8 mouse cellular contexts compared by ENCODE assay signal in the genomic region with DNA sequence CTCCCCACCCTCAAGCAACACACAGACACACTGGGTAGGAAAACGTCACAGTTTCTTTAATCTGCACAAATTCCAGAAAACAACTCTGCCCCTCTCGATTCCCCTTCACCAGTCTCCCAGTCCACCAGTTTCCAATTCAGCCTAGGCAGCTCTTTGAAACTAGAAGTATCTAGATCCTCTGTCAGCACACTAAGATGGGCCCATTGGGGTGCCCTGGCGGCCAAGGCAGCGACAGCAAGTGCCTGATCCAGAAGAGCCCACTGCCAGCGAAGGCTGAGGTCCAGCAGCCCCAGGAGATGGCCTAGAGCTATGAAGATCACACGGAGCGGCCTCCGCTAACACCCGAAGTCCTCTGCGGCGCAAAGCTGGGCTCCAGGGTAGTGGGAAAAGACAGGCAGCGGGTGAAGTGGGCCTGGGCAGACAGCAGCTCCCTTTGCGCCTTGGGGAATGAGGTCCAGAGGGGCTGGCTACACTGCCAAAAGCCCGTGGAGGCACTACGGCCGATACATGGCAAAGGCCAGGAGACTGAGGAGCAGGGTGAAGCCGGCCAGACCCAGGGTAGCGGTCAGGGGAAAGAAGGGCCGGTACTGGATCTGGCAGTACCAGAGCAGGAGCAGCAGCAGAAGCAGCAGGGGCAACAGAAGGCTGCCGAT. TPM values are rescaled to one million over a fixed set of nuclear protein-coding genes. Genes with fewer than 3 reads are reported as not detected.
DNase-seq lines count a peak whose midpoint lies in the region; ATAC-seq and TF ChIP-seq lines count a peak whose summit lies in the region.

No protein-coding gene starts in this region.

- H3K27ac ChIP-seq in kidney, embryonic 14.5 days (ENCODE audit: low read depth, low read length), result peak overlapping the region; percentile 49
- peak overlapping the region; percentile 86 for H3K27ac ChIP-seq in bone marrow, adult 2 months (ENCODE audit: control insufficient read depth, insufficient read depth, low read depth, low read length, poor library complexity)
- H3K27ac ChIP-seq in forebrain, embryonic 13.5 days, result peak overlapping the region; percentile 78
- H3K27ac ChIP-seq in liver, embryonic 16.5 days (ENCODE audit: low read length), result peak overlapping the region; percentile 89

- peak overlapping the region; percentile 90 for H3K9ac ChIP-seq in kidney, embryonic 14.5 days (ENCODE audit: low read depth, low read length)
- H3K9ac ChIP-seq in forebrain, embryonic 13.5 days, result peak overlapping the region; percentile 92
- peak overlapping the region; percentile 92 for H3K9ac ChIP-seq in liver, embryonic 16.5 days (ENCODE audit: low read depth, low read length)

- DNase-seq in kidney, postnatal 4 days, result no peak
- DNase-seq in layer of hippocampus, adult 18-20 months (ENCODE audit: low spot score in 2 of 2), result no peak
- DNase-seq in ovary, adult 18-20 months (ENCODE audit: low spot score), result no peak

- no peaks in the 10 kb centered on the region for H3K27me3 ChIP-seq in kidney, embryonic 14.5 days (ENCODE audit: control insufficient read depth, insufficient read depth, low read length)
- H3K27me3 ChIP-seq in forebrain, embryonic 13.5 days, result peaks cover 12% of the 10 kb centered on the region
- H3K27me3 ChIP-seq in liver, embryonic 16.5 days (ENCODE audit: control insufficient read depth, insufficient read depth, low read depth, low read length), result no peaks in the 10 kb centered on the region

- peak overlapping the region; percentile 68 for H3K4me3 ChIP-seq in kidney, embryonic 14.5 days (ENCODE audit: low read length)
- H3K4me3 ChIP-seq in bone marrow, adult 2 months (replicated peaks; ENCODE audit: control insufficient read depth, low read depth, low read length), result peak overlapping the region; percentile 87
- H3K4me3 ChIP-seq in forebrain, embryonic 13.5 days, result peak overlapping the region; percentile 94
- H3K4me3 ChIP-seq in liver, embryonic 16.5 days (ENCODE audit: low read depth, low read length), result peak overlapping the region; percentile 94

- H3K4me2 ChIP-seq in kidney, embryonic 14.5 days (replicated peaks; ENCODE audit: low read depth, low read length), result peak overlapping the region; percentile 52
- H3K4me2 ChIP-seq in forebrain, embryonic 13.5 days, result peak overlapping the region; percentile 97
- peak overlapping the region; percentile 96 for H3K4me2 ChIP-seq in liver, embryonic 16.5 days (ENCODE audit: low read depth, low read length)

- 0 out of 2 replicates have a peak, but pooled peaks have one; percentile 1 for ATAC-seq in kidney, embryonic 14.5 days (ENCODE audit: low FRiP score, low TSS enrichment)
- ATAC-seq in forebrain, embryonic 13.5 days, result peak; percentile 1; the same call in 1 of the 2 replicates
- no peak for ATAC-seq in liver, embryonic 16.5 days (ENCODE audit: low read depth)
- ATAC-seq in megakaryocyte progenitor cell, adult 5-6 weeks (replicated peaks; ENCODE audit: poor library complexity), result no peak

- WGBS in kidney, embryonic 14.5 days, result 58% methylated on average over 20 of the region's 20 CpGs
- 72% methylated on average over 20 of the region's 20 CpGs for WGBS in bone marrow, adult 2 months
- WGBS in forebrain, embryonic 13.5 days, result 54% methylated on average over 20 of the region's 20 CpGs
- WGBS in liver, embryonic 16.5 days (ENCODE audit: insufficient replicate concordance), result 57% methylated on average over 20 of the region's 20 CpGs

- TF ChIP-seq POLR2A in bone marrow, adult 2 months (IDR thresholded peaks at IDR 0.05; ENCODE audit: borderline replicate concordance, control insufficient read depth, low read depth, low read length), result no peak

- no peak for TF ChIP-seq CTCF in bone marrow, adult 2 months (IDR thresholded peaks at IDR 0.05; ENCODE audit: control insufficient read depth, insufficient read depth, low read length)

- H3K36me3 ChIP-seq in kidney, embryonic 14.5 days (ENCODE audit: control insufficient read depth, insufficient read depth, low read length), result peaks cover 31% of the 10 kb centered on the region
- peaks cover 33% of the 10 kb centered on the region for H3K36me3 ChIP-seq in forebrain, embryonic 13.5 days (ENCODE audit: poor library complexity, severe bottlenecking)
- peaks cover 5% of the 10 kb centered on the region for H3K36me3 ChIP-seq in liver, embryonic 16.5 days (ENCODE audit: control insufficient read depth, insufficient read depth)

- H3K4me1 ChIP-seq in kidney, embryonic 14.5 days (ENCODE audit: control insufficient read depth, insufficient read depth, low read length), result peaks cover 15% of the 10 kb centered on the region
- H3K4me1 ChIP-seq in bone marrow, adult 2 months (ENCODE audit: control insufficient read depth, insufficient read depth, low read length), result peaks cover 1% of the 10 kb centered on the region; the same call in 1 of the 2 replicates
- peaks cover 36% of the 10 kb centered on the region for H3K4me1 ChIP-seq in forebrain, embryonic 13.5 days
- peaks cover 36% of the 10 kb centered on the region for H3K4me1 ChIP-seq in liver, embryonic 16.5 days (ENCODE audit: control insufficient read depth, low read depth, low read length)

- H3K9me3 ChIP-seq in kidney, embryonic 14.5 days (ENCODE audit: control insufficient read depth, low read length), result no peaks in the 10 kb centered on the region
- no peaks in the 10 kb centered on the region for H3K9me3 ChIP-seq in forebrain, embryonic 13.5 days (replicated peaks)
- H3K9me3 ChIP-seq in liver, embryonic 16.5 days (replicated peaks; ENCODE audit: control insufficient read depth, low read length), result no peaks in the 10 kb centered on the region

RNA-seq across cellular contexts. Expression of gene Fastk, which starts 0.5 kb away (rescaled TPM):
- 104 and 105 TPM in 2 replicates for polyA plus RNA-seq in kidney, embryonic 14.5 days (2014; fragmentation: Nextera tagmentation; extraction: Ambion mirVana)
- polyA plus RNA-seq in bone marrow, adult 2 months (2011; ENCODE audit: insufficient read depth, insufficient read length, low replicate concordance, missing spikeins), result 54.3 and 81.0 TPM in 2 replicates
- 85.3 and 86.9 TPM in 2 replicates for polyA plus RNA-seq in forebrain, embryonic 13.5 days (2015; fragmentation: Nextera tagmentation; extraction: Ambion mirVana)
- polyA plus RNA-seq in liver, embryonic 16.5 days (2015; fragmentation: Nextera tagmentation; extraction: Ambion mirVana), result 44.9 and 53.4 TPM in 2 replicates
- total RNA-seq in layer of hippocampus, adult 18-20 months (2021), result 100 to 1,000 TPM; 109 to 115 TPM
- total RNA-seq in megakaryocyte progenitor cell, adult 5-6 weeks (2015), result 35.7 and 44.6 TPM in 2 replicates
- total RNA-seq in megakaryocyte progenitor cell, adult 5-6 weeks (2017), result 17.4 and 25.7 TPM in 2 replicates

RNA-seq across cellular contexts. Expression of gene Tmub1, which starts 2.1 kb away (rescaled TPM):
- polyA plus RNA-seq in kidney, embryonic 14.5 days (2014; fragmentation: Nextera tagmentation; extraction: Ambion mirVana), result 23.8 and 25.7 TPM in 2 replicates
- polyA plus RNA-seq in bone marrow, adult 2 months (2011; ENCODE audit: insufficient read depth, insufficient read length, low replicate concordance, missing spikeins), result 14.4 and 22.1 TPM in 2 replicates
- polyA plus RNA-seq in forebrain, embryonic 13.5 days (2015; fragmentation: Nextera tagmentation; extraction: Ambion mirVana), result 32.5 and 35.4 TPM in 2 replicates
- 5.5 and 6.1 TPM in 2 replicates for polyA plus RNA-seq in liver, embryonic 16.5 days (2015; fragmentation: Nextera tagmentation; extraction: Ambion mirVana)
- total RNA-seq in layer of hippocampus, adult 18-20 months (2021), result 10 to 100 TPM; 21.8 to 23.7 TPM
- total RNA-seq in megakaryocyte progenitor cell, adult 5-6 weeks (2015), result 7.3 and 7.7 TPM in 2 replicates
- 13.7 and 14.9 TPM in 2 replicates for total RNA-seq in megakaryocyte progenitor cell, adult 5-6 weeks (2017)

RNA-seq across cellular contexts. Expression of gene Agap3, which starts 6.4 kb away (rescaled TPM):
- polyA plus RNA-seq in kidney, embryonic 14.5 days (2014; fragmentation: Nextera tagmentation; extraction: Ambion mirVana), result 19.7 and 24.7 TPM in 2 replicates
- polyA plus RNA-seq in bone marrow, adult 2 months (2011; ENCODE audit: insufficient read depth, insufficient read length, low replicate concordance, missing spikeins), result 22.3 and 28.2 TPM in 2 replicates
- 38.0 and 39.2 TPM in 2 replicates for polyA plus RNA-seq in forebrain, embryonic 13.5 days (2015; fragmentation: Nextera tagmentation; extraction: Ambion mirVana)
- 4.4 and 5.0 TPM in 2 replicates for polyA plus RNA-seq in liver, embryonic 16.5 days (2015; fragmentation: Nextera tagmentation; extraction: Ambion mirVana)
- total RNA-seq in layer of hippocampus, adult 18-20 months (2021), result 100 to 1,000 TPM; 673 to 687 TPM
- 11.4 and 14.1 TPM in 2 replicates for total RNA-seq in megakaryocyte progenitor cell, adult 5-6 weeks (2015)
- 19.8 and 25.0 TPM in 2 replicates for total RNA-seq in megakaryocyte progenitor cell, adult 5-6 weeks (2017)

RNA-seq across cellular contexts. Expression of gene Slc4a2, which starts 21.9 kb away (rescaled TPM):
- polyA plus RNA-seq in kidney, embryonic 14.5 days (2014; fragmentation: Nextera tagmentation; extraction: Ambion mirVana), result 21.6 and 26.8 TPM in 2 replicates
- 13.6 and 42.9 TPM in 2 replicates for polyA plus RNA-seq in bone marrow, adult 2 months (2011; ENCODE audit: insufficient read depth, insufficient read length, low replicate concordance, missing spikeins)
- 19.5 and 23.3 TPM in 2 replicates for polyA plus RNA-seq in forebrain, embryonic 13.5 days (2015; fragmentation: Nextera tagmentation; extraction: Ambion mirVana)
- polyA plus RNA-seq in liver, embryonic 16.5 days (2015; fragmentation: Nextera tagmentation; extraction: Ambion mirVana), result 9.5 and 12.6 TPM in 2 replicates
- total RNA-seq in layer of hippocampus, adult 18-20 months (2021), result 10 to 100 TPM; 30.1 to 30.8 TPM
- total RNA-seq in megakaryocyte progenitor cell, adult 5-6 weeks (2015), result 11.4 and 13.1 TPM in 2 replicates
- 19.0 and 24.1 TPM in 2 replicates for total RNA-seq in megakaryocyte progenitor cell, adult 5-6 weeks (2017)

RNA-seq across cellular contexts. Expression of gene Cdk5, which starts 22.2 kb away (rescaled TPM):
- polyA plus RNA-seq in kidney, embryonic 14.5 days (2014; fragmentation: Nextera tagmentation; extraction: Ambion mirVana), result 45.5 and 60.2 TPM in 2 replicates
- 28.2 and 54.7 TPM in 2 replicates for polyA plus RNA-seq in bone marrow, adult 2 months (2011; ENCODE audit: insufficient read depth, insufficient read length, low replicate concordance, missing spikeins)
- polyA plus RNA-seq in forebrain, embryonic 13.5 days (2015; fragmentation: Nextera tagmentation; extraction: Ambion mirVana), result 80.7 and 84.0 TPM in 2 replicates
- polyA plus RNA-seq in liver, embryonic 16.5 days (2015; fragmentation: Nextera tagmentation; extraction: Ambion mirVana), result 8.8 and 10.9 TPM in 2 replicates
- total RNA-seq in layer of hippocampus, adult 18-20 months (2021), result 100 to 1,000 TPM; 126 to 133 TPM
- total RNA-seq in megakaryocyte progenitor cell, adult 5-6 weeks (2015), result 20.0 TPM in 2 replicates
- 16.2 and 30.1 TPM in 2 replicates for total RNA-seq in megakaryocyte progenitor cell, adult 5-6 weeks (2017)

Comparison
In these comparisons a context has a peak if more than half of its experiments do, and no peak if none do; other contexts are left out.
1. ATAC-seq: peak in kidney, embryonic 14.5 days (single experiment) and forebrain, embryonic 13.5 days (single experiment); none in liver, embryonic 16.5 days (single experiment) and megakaryocyte progenitor cell, adult 5-6 weeks (single experiment).
2. Peak in every context shown above with its lines, with median percentiles within 50 percentile points of each other: H3K27ac ChIP-seq, H3K4me2 ChIP-seq, H3K4me3 ChIP-seq and H3K9ac ChIP-seq.